Mouse (Mus musculus): ENCODE results near the gene Rnf167.

The Rnf167 gene

DNA sequence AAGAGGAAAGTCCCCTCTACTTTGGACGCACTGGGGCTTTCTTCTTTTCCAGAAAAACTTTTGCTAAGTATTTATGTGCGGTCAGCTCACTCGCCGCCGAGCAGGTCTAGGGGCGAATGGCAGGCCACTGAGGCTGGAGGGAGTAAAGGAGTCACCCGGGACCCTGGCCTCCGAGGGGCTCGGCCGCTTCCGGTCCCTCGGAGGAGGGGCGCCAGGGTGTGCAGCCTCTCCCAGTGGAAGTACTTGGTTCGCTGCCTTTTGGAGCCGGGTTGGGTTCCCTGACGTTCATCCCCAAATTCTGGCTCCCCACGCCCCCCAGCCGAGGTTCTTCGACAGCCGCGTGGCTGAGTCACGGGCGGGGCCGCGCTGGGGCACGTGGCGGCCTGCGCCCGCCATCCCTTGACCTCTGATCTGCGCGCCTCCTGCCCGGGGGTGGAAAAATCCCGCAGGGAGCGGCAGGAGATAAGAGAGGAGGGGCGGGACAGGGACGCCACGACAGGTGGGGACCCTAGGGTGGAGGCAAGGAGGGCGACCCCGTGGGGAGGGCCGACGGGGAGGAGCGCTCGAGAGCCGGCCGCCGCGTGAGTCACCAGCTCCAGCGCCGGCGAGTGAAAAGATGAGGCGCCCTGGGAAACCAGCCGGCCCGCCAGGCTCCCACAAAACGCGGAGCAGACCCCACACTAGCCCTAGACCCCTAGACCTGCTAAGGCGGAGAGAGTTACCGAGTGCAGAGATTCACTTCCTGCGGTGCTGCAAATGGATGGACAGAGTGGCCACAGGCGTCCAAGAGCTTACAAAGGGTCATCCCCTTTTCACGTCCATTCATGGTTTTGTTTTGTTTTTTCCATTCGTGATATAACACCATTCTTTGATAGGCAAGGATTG lies 8.8 kb downstream of the Rnf167 start:
- DNase-seq: peak in 1 of 2 experiments; percentile 36

GRCm38 (mm10) chr11:70656456-70656927 lies 9.5 kb downstream of the Rnf167 start:
- peak; percentile 46 to 52 for DNase-seq

- no peak for DNase-seq
Observed at GRCm38 (mm10) chr11:70656964-70657363, 9.9 kb downstream of the Rnf167 start, which contains the start of gene Eno3. Eno3 (plus strand) TSS chr11:70657202.

- DNase-seq: no peak
Observed at GRCm38 (mm10) chr11:70657573-70657972, 10.5 kb downstream of the Rnf167 start.

GRCm38 (mm10) chr11:70657991-70658390 lies 11.0 kb downstream of the Rnf167 start:
- no peak for DNase-seq

DNA sequence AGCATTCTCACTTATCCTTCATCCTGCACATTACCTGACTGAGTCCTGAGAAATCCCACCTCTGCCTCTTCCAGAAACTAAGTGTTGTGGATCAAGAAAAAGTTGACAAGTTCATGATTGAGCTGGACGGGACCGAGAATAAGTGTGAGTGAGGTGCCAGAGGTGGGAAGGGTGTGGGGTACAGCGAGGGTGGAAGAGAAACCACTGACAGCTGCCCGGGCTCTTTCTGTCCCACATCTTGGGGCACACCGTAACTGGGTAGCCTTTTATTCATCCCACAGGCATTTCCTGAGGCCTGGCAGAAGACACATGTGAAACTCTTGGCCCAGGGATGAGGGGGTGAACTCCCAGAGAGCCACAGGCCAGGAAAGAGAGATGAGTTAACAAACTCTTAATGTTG lies 11.5 kb downstream of the Rnf167 start:
- DNase-seq: no peak

GRCm38 (mm10) chr11:70658942-70659341 lies 11.9 kb downstream of the Rnf167 start:
- DNase-seq: no peak

- no peak for DNase-seq
Observed at GRCm38 (mm10) chr11:70660571-70660970, 13.5 kb downstream of the Rnf167 start.

GRCm38 (mm10) chr11:70663101-70663500 lies 16.1 kb downstream of the Rnf167 start:
- no peak for DNase-seq

DNA sequence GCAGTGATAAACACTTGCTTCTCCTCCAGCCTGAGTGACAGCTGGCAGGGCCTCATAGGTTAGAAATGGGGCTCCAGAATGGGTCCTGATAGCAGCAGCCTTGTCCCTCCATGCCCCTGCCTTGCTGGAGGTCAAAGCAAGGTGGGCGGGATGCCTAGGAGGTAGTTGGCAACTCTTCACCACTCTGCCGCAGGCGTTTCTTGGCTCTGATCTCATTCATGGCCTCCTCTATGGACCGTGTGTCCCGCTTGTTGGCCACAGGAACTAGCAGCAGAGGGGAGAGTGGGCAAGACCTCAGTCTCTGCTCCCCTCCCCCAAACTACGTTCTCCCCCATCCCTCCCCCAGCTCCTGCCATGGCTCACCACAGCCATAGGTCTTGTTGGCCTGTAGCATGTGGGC lies 16.9 kb downstream of the Rnf167 start:
- DNase-seq: no peak

DNA sequence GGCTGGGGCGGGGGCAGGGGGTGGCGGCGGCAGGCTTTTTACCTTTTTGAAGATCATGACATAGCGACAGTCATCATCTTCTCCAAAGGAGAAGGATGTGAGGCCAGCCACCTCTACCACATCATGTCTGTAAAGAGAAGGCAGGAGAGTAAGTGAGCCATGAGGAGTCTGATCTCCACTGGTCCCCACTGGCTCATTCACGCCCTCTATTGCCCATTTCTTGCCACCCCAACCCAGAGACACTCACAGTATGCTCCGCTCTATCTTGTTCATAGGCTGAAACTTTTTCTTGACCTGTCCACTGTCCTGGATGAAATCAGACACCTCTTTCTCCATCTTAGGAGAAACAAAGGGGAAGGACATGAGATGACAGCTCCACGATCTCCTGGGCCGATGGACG lies 17.7 kb downstream of the Rnf167 start:
- DNase-seq: no peak

GRCm38 (mm10) chr11:70666687-70667086 lies 19.7 kb downstream of the Rnf167 start:
- DNase-seq: no peak

- no peak for DNase-seq
Observed at GRCm38 (mm10) chr11:70667271-70668150, 20.5 kb downstream of the Rnf167 start.

DNA sequence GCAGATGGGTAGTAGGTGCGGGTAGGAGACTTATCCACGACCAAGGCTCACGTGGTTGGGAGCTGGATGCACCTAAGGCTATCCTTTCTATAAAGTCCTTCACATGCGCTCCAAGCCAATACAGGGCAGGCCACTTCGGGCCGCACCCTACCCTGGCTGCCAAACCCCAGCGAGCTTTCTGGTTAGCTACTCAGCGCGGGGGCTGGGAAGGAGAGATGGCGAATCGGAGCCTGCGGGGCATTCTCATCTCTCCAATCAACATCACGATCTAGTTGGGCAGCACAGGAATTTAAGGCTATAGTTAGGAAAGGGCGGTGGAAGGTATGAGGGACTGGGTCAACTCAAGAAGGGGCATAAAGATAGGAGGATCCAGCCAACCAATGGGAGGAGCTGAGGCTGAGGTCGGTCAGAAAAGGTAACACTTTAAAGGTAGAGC lies 21.3 kb downstream of the Rnf167 start:
- DNase-seq: peak in 1 of 2 experiments; percentile 79

- peak; percentile 95 to 98 for DNase-seq
Observed at GRCm38 (mm10) chr11:70668771-70669505, 21.9 kb downstream of the Rnf167 start, which contains the start of gene Spag7. Spag7 (minus strand) TSS chr11:70669416.

DNA sequence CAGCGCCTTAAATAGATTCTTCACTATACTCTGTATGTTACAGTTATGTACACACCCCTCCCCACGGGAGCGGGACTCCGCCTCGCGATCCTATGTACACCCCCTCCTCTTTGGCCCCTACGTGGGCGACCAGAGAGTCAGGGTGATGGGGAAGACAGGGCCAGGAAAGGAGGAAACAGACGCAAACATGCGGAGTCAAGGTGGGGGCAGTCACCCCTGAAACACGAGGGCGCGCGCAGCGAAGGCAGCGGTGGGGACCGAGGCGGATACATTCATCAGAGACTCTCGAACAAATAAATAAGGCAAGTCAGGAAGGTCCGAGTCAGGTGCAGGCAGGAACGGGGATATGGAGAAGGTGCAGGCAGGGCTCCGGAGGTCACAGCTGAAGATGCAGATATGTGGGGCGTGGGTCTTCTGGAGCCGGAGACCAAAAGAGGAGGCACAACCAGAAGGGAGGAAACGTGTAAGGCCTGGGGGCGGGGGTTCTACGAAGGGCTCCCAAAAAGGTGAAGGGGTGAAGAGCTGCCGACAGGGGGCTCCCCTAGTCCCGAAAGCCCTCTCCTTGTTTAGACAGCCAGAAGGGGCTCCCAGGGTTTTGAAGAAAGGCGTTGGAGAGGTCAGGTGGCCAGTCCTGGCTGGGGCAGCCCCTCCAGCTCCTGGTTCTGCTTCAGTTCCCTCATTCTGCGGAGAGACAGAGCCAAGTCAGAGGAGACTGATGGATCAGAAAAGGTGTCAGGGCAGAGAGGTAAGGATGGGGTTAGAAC lies 22.7 kb downstream of the Rnf167 start:
- DNase-seq: peak; percentile 68 to 75

DNA sequence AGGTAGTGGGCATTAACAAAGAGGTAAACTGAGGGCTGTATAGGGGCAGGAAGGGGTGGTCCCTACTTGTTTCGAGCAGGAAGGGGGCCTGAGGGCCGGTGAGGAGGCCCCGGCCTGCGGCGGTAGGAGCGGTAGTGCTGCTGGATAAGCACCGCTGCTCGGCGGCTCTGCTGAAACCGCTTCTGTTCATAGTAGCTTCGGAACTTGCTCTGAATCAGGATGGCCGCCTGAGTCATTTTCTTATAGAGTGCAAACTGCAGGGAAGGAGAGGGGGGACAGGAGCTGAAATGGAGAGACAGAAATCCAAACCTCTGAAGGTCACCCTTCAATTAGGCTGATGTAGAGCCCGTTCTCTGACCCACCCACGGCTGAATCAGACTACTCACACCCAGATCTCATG lies 23.4 kb downstream of the Rnf167 start:
- DNase-seq: peak in 1 of 2 experiments; percentile 26

DNA sequence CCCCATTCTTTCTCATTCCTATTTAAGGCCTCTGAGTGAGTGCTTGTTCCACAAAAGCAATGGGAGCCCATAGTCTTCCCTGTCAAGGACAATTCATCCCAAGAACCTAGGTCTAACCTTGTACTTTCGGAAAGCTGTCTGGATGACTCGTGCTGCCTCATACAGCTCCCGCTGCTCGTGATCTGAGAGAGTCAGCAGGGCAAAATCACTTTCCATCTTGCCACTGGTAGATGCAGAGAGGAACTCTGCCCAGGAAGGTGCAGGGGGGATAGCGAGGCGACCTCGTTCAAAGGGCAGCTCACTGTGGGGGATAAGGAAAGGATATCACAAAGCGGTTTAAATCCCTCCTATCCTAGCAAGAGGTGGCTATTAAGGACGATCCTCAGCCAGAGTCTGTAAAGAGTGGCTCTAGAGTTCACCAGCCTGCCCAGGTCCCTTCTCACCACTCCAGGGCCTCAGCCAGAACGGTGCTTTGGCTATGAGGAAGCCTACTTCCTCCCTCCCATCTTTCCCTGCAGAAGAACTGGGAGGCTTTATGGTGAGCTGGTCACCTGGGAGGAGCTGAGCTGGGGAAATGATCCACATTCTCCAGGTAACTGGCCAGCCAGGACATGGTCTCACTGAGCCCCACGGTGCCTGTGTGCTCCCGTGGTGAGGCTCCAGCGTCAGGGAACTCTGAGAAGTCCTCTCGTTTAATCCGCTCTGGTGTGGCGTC lies 24.5 kb downstream of the Rnf167 start:
- DNase-seq: no peak

DNA sequence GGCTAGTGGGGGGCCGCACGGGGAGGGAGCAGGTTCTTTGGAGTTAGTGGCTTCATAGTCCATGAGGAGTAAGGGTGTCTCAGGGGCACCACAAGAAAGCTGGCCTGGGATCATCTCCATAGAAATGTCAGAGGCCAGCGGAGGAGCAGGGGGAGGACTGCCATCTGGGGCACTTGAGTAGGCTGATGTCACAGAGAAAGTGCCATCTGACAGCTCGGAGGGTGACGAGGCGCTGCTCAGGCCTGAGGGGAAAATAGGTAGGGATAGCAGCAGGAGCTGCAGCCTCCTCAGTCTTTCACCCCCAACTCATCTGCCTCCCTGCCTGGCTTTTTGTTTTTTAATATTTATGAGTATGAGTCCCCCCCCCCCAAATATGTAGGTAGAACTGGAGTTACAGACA lies 27.0 kb downstream of the Rnf167 start:
- no peak for DNase-seq

DNA sequence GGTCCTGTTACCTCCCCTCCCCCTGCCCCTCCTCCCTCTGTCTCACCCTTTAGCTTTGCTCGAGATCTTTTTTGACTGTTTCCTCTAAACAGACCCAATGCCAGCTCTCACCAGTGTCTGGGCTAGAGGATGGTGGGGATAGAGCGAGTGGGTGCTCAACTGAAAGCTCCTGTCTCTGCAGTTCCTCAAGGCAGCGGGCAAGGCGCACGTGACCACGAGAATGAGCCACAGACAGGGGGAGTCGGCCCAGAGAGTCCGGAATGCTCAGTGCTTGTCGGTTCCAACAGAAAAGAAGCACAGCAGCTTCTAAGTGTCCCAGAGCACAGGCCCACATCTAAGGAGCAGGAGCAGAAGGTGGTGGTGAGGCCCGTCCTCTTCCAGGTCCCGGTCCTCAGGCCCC lies 27.5 kb downstream of the Rnf167 start:
- DNase-seq: no peak

DNA sequence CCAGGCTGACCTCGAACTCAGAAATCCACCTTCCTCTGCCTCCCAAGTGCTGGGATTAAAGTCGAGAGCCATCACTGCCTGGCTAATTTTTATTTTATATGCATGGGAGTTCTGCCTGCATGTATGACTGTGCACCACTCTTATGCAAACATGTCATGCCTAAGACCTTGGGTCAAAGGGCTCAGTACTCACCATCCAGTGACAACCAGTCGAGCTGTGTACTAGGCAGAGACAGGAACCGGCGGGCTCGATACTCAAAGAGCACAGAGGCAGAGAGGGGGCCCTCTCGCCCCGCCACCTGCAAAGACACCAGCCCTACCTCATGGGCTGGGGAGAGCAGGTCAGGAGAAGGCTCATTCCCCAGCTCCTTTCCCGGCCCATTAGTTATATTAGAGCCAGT lies 31.1 kb downstream of the Rnf167 start:
- DNase-seq: no peak
